Mouse (Mus musculus) myocyte (in vitro differentiated cells): Measurements from ENCODE around the gene She.

Experiments used
- CEBPB ChIP-seq: IDR thresholded peaks from 2 replicates; pipeline ENCODE4 v1.6.1; 2011; ENCODE audit warnings: mild to moderate bottlenecking, moderate library complexity; ENCODE audit not compliant: poor library complexity, insufficient read depth, severe bottlenecking
- POLR2A ChIP-seq: IDR thresholded peaks from one replicate; pipeline ENCODE4 v1.6.1; 2011; ENCODE audit warnings: low read depth, mild to moderate bottlenecking, control low read depth, moderate library complexity; ENCODE audit not compliant: insufficient read length

DNA sequence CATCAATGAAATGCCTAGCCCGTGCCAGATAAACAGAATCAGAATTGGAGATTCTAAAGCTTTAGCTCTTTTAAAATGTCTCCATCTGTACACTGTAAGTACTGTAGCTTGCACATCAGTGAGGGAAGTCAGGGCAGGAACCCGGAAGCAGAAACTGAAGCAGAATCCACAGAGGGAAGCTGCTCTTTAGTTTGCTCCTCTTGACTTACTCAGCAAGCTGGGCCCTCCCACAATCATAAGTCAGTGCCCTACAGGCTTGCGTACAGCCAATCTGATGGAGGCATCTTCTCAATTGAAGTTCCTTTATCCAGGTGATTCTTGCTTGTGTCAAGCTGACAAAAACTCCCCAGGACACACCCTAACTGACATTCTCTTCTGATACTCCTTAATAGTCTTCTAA lies 24.0 kb upstream of the She start:
- TF ChIP-seq CEBPB: no peak
- TF ChIP-seq POLR2A: no peak
